Mouse (Mus musculus): ENCODE measurements around the gene Psmb1. TPM values are rescaled to one million over a fixed set of nuclear protein-coding genes. Genes with fewer than 3 reads are reported as not detected.
"Not testable (repeated sequence)": the region's sequence is repeated elsewhere in the genome, so short reads cannot be mapped to it uniquely, and the experiment has no call there.

Gene Psmb1
- polyA plus RNA-seq, 1 experiment from 2014 or later: 267 TPM

DNA sequence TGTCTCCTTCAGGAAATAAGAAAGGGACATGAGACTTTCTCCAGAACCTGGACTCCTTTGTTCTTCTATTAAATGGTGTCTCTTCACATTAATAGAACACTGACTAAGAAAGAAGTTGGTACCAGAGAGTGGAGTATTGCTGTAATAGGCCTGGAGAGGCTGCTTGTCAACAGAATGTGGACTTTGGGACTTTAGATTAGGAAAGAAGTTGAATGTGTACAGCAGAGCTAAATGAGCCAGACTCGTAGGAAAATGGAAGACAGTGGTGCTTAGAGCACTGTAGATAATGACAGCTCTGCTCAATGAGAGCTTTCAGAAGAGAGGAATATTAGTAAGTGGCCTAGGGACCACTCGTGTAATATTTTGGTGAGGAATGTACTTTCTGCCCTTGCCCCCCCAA is 43.0 kb downstream of the Psmb1 start:
- Histone ChIP-seq H3K9ac (replicated peaks) (no peak overlapping the region), H3K27ac (no peak overlapping the region), H3K36me3 (no peaks in the 10 kb centered on the region), H3K4me2 (replicated peaks) (no peak overlapping the region), H3K4me3 (replicated peaks) (no peak overlapping the region), H3K27me3 (no peaks in the 10 kb centered on the region), H3K4me1 (replicated peaks) (no peaks in the 10 kb centered on the region), H3K9me3 (no peaks in the 10 kb centered on the region)
- 89% methylated on average over 2 of the region's 2 CpGs for WGBS
- no peak for ATAC-seq

GRCm38 (mm10) chr17:15455203-15455602 is 44.3 kb downstream of the Psmb1 start:
- H3K36me3 ChIP-seq: no peaks in the 10 kb centered on the region
- H3K27me3 ChIP-seq: no peaks in the 10 kb centered on the region
- no peak overlapping the region for H3K4me2 ChIP-seq (replicated peaks)
- H3K27ac ChIP-seq: no peak overlapping the region
- no peaks in the 10 kb centered on the region for H3K9me3 ChIP-seq
- H3K9ac ChIP-seq (replicated peaks): no peak overlapping the region
- H3K4me3 ChIP-seq (replicated peaks): no peak overlapping the region
- ATAC-seq: no peak
- H3K4me1 ChIP-seq (replicated peaks): no peaks in the 10 kb centered on the region
- WGBS: 86% methylated on average over 4 of the region's 4 CpGs

GRCm38 (mm10) chr17:15449606-15450005 is 49.9 kb downstream of the Psmb1 start:
- no peak for ATAC-seq
- H3K4me3 ChIP-seq (replicated peaks): no peak overlapping the region
- H3K9ac ChIP-seq (replicated peaks): no peak overlapping the region
- no peak overlapping the region for H3K27ac ChIP-seq
- no peaks in the 10 kb centered on the region for H3K4me1 ChIP-seq (replicated peaks)
- H3K4me2 ChIP-seq (replicated peaks): no peak overlapping the region
- no peaks in the 10 kb centered on the region for H3K9me3 ChIP-seq
- H3K27me3 ChIP-seq: no peaks in the 10 kb centered on the region
- no peaks in the 10 kb centered on the region for H3K36me3 ChIP-seq
- WGBS: 82% methylated on average over 3 of the region's 3 CpGs

DNA sequence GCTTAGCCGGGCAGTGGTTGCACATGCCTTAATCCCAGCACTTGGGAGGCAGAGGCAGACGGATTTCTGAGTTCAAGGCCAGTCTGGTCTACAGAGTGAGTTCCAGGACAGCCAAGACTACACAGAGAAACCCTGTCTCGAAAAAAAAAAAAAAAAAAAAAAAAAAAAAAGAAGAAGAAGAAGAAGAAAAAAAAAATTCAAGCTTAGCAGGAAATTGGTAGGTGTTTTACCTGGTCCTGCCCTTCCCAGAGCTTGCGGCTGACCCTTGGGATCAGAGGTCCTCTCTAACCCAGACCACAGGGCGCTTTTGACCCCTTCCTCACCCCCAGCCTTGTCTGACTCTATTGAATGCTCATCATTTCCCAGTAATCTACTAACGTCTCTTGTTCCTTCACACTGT is 50.4 kb downstream of the Psmb1 start:
- not testable (repeated sequence) for H3K9me3 ChIP-seq; H3K4me2 ChIP-seq (replicated peaks); H3K27me3 ChIP-seq; H3K9ac ChIP-seq (replicated peaks); H3K27ac ChIP-seq; ATAC-seq; H3K4me1 ChIP-seq (replicated peaks); H3K36me3 ChIP-seq; H3K4me3 ChIP-seq (replicated peaks)
- 72% methylated on average over 6 of the region's 6 CpGs for WGBS

DNA sequence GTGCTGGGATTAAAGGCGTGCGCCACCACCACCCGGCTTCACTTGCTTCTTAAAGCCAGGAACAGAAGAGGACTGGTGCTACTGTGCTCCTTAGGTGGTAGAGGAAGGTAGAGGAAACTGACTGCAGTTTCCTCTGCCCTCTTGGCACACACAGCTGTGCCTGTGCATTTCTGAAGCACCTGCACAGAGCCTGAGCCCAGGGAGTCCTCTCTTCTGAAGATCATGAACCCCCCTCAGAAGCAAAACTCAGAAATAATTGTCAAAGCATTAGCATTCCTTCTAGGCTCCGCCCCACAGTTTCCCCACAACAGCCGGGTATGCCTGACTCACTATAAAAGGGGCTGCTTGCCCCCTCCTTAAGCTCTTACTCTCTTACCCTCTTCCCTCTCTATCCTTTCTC is 51.7 kb downstream of the Psmb1 start:
- H3K4me2 ChIP-seq (replicated peaks): no peak overlapping the region
- H3K9ac ChIP-seq (replicated peaks): no peak overlapping the region
- H3K27ac ChIP-seq: no peak overlapping the region
- H3K27me3 ChIP-seq: no peaks in the 10 kb centered on the region
- H3K4me1 ChIP-seq (replicated peaks): peaks cover 7% of the 10 kb centered on the region
- 79% methylated on average over 5 of the region's 5 CpGs for WGBS
- no peaks in the 10 kb centered on the region for H3K9me3 ChIP-seq
- no peak overlapping the region for H3K4me3 ChIP-seq (replicated peaks)
- no peak for ATAC-seq
- no peaks in the 10 kb centered on the region for H3K36me3 ChIP-seq

- 88% methylated on average over 3 of the region's 3 CpGs for WGBS
- ATAC-seq: no peak
- no peak overlapping the region for H3K4me3 ChIP-seq (replicated peaks)
- H3K4me2 ChIP-seq (replicated peaks): no peak overlapping the region
- no peaks in the 10 kb centered on the region for H3K36me3 ChIP-seq
- H3K27me3 ChIP-seq: no peaks in the 10 kb centered on the region
- no peak overlapping the region for H3K9ac ChIP-seq (replicated peaks)
- peaks cover 21% of the 10 kb centered on the region for H3K4me1 ChIP-seq (replicated peaks)
- H3K27ac ChIP-seq: no peak overlapping the region
- no peaks in the 10 kb centered on the region for H3K9me3 ChIP-seq
Observed at GRCm38 (mm10) chr17:15445421-15445820, 54.1 kb downstream of the Psmb1 start.

- H3K27ac ChIP-seq: peak overlapping the region; percentile 41; the same call in 1 of the 2 replicates
- no peaks in the 10 kb centered on the region for H3K9me3 ChIP-seq
- 6% methylated on average over 10 of the region's 11 CpGs for WGBS
- H3K9ac ChIP-seq (replicated peaks): 0 out of 2 replicates have a peak overlapping the region, but pooled peaks have one; percentile 23
- H3K4me1 ChIP-seq (replicated peaks): peaks cover 29% of the 10 kb centered on the region
- peak overlapping the region; percentile 39 for H3K4me2 ChIP-seq (replicated peaks)
- H3K4me3 ChIP-seq (replicated peaks): no peak overlapping the region
- peak; percentile 95 for ATAC-seq
- no peaks in the 10 kb centered on the region for H3K27me3 ChIP-seq
- H3K36me3 ChIP-seq: no peaks in the 10 kb centered on the region
Observed at GRCm38 (mm10) chr17:15440463-15441121, 59.0 kb downstream of the Psmb1 start.

GRCm38 (mm10) chr17:15440067-15440462 is 59.5 kb downstream of the Psmb1 start:
- Histone ChIP-seq H3K36me3 (no peaks in the 10 kb centered on the region), H3K27ac (peak overlapping the region; percentile 19; the same call in 1 of the 2 replicates), H3K27me3 (no peaks in the 10 kb centered on the region), H3K9ac (replicated peaks) (0 out of 2 replicates have a peak overlapping the region, but pooled peaks have one; percentile 23), H3K9me3 (no peaks in the 10 kb centered on the region), H3K4me2 (replicated peaks) (peak overlapping the region; percentile 39), H3K4me1 (replicated peaks) (peaks cover 29% of the 10 kb centered on the region), H3K4me3 (replicated peaks) (no peak overlapping the region)
- peak; percentile 34; the same call in 1 of the 2 replicates for ATAC-seq
- WGBS: 62% methylated on average over 8 of the region's 8 CpGs

- Histone ChIP-seq H3K4me1 (replicated peaks) (peaks cover 1% of the 10 kb centered on the region), H3K9me3 (no peaks in the 10 kb centered on the region), H3K27ac (no peak overlapping the region), H3K27me3 (no peaks in the 10 kb centered on the region), H3K9ac (replicated peaks) (no peak overlapping the region), H3K4me2 (replicated peaks) (no peak overlapping the region), H3K4me3 (replicated peaks) (no peak overlapping the region), H3K36me3 (peaks cover 41% of the 10 kb centered on the region)
- WGBS: 77% methylated on average over 3 of the region's 3 CpGs
- no peak for ATAC-seq
Observed at GRCm38 (mm10) chr17:15434748-15435147, 64.8 kb downstream of the Psmb1 start.

- H3K27me3 ChIP-seq: no peaks in the 10 kb centered on the region
- H3K36me3 ChIP-seq: peaks cover 68% of the 10 kb centered on the region
- no peak overlapping the region for H3K27ac ChIP-seq
- H3K4me2 ChIP-seq (replicated peaks): no peak overlapping the region
- H3K4me3 ChIP-seq (replicated peaks): no peak overlapping the region
- no peak overlapping the region for H3K9ac ChIP-seq (replicated peaks)
- ATAC-seq: no peak
- no peaks in the 10 kb centered on the region for H3K9me3 ChIP-seq
- WGBS: 81% methylated on average over 3 of the region's 3 CpGs
- H3K4me1 ChIP-seq (replicated peaks): no peaks in the 10 kb centered on the region
Observed at GRCm38 (mm10) chr17:15432036-15432435, 67.5 kb downstream of the Psmb1 start.

DNA sequence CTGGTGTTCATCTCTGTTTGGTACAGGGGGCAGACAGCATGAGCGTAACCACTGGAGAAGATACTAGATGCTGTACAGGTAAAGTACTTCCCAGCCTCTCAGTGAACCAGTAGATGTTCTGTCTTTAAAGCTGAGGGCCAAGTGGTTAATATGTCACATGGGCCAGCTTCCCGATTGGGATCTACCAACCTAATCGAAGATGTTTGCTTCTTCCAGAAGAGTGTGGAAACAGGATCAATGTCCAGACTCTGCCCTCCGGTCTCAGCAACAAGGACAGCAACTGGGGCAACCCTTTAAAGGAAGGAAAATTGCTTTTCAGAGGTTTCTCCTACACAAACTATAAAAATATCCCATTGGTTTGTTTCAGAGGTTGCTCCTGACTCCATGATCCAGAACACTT is 68.0 kb downstream of the Psmb1 start:
- no peaks in the 10 kb centered on the region for H3K4me1 ChIP-seq (replicated peaks)
- no peak for ATAC-seq
- H3K4me2 ChIP-seq (replicated peaks): no peak overlapping the region
- peaks cover 72% of the 10 kb centered on the region for H3K36me3 ChIP-seq
- H3K4me3 ChIP-seq (replicated peaks): no peak overlapping the region
- no peaks in the 10 kb centered on the region for H3K9me3 ChIP-seq
- H3K9ac ChIP-seq (replicated peaks): no peak overlapping the region
- no peak overlapping the region for H3K27ac ChIP-seq
- 97% methylated on average over 4 of the region's 4 CpGs for WGBS
- no peaks in the 10 kb centered on the region for H3K27me3 ChIP-seq

DNA sequence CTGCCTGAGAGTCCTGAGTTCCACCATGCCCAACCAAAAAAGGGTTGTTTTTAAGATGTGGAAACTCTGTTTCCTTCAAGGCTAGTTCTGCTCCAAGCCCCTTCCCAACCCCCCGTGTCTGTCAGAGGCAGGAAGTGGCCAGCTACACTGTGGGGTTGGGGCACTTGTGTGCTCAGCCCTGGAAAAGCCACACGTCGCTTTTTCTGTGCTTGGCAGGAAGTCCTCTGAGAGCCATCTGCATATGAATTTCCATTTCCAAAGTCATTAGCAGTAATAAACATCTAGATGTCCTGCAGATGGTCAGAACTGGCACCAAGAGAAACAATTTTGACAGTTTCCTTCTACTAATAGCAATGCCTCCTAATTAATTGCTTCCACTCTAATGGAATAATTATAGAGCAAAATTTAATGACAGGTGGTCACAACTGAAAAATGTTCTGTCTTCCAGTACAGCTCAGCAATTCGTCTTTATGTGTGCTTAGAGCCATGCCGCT is 68.5 kb downstream of the Psmb1 start:
- H3K4me1 ChIP-seq (replicated peaks): no peaks in the 10 kb centered on the region
- no peak overlapping the region for H3K27ac ChIP-seq
- WGBS: 83% methylated on average over 5 of the region's 5 CpGs
- no peak overlapping the region for H3K4me3 ChIP-seq (replicated peaks)
- H3K9ac ChIP-seq (replicated peaks): no peak overlapping the region
- H3K9me3 ChIP-seq: no peaks in the 10 kb centered on the region
- peaks cover 74% of the 10 kb centered on the region for H3K36me3 ChIP-seq
- no peaks in the 10 kb centered on the region for H3K27me3 ChIP-seq
- no peak overlapping the region for H3K4me2 ChIP-seq (replicated peaks)
- ATAC-seq: no peak

- Histone ChIP-seq H3K27me3 (no peaks in the 10 kb centered on the region), H3K27ac (no peak overlapping the region), H3K4me2 (replicated peaks) (no peak overlapping the region), H3K9ac (replicated peaks) (no peak overlapping the region), H3K4me1 (replicated peaks) (no peaks in the 10 kb centered on the region), H3K36me3 (peaks cover 85% of the 10 kb centered on the region), H3K4me3 (replicated peaks) (no peak overlapping the region), H3K9me3 (no peaks in the 10 kb centered on the region)
- WGBS: 67% methylated on average over 1 of the region's 1 CpGs
- ATAC-seq: no peak
Observed at GRCm38 (mm10) chr17:15429937-15430336, 69.6 kb downstream of the Psmb1 start.

All from midbrain, embryonic 13.5 days (tissue).